Mouse (Mus musculus): ENCODE data around the gene Man2a1.

GRCm38 (mm10) chr17:64577485-64577884 is 23.1 kb upstream of the Man2a1 start:
- TF ChIP-seq MYOD1 (IDR thresholded peaks at IDR 0.05; ENCODE audit: control insufficient read depth, insufficient read length, low read depth) (no peak), MYOG (IDR thresholded peaks at IDR 0.05; ENCODE audit: control insufficient read depth, extremely low read depth, insufficient read length) (no peak)

Data from C2C12 (cell line).